Mouse (Mus musculus) MN1 (cell line): ENCODE measurements around the gene Maml2.

Source experiments
- DNase-seq: peaks from one replicate; pipeline ENCODE4 v3.0.0-alpha.2; 2016; ENCODE audit warnings: low spot score

Gene Maml2

DNA sequence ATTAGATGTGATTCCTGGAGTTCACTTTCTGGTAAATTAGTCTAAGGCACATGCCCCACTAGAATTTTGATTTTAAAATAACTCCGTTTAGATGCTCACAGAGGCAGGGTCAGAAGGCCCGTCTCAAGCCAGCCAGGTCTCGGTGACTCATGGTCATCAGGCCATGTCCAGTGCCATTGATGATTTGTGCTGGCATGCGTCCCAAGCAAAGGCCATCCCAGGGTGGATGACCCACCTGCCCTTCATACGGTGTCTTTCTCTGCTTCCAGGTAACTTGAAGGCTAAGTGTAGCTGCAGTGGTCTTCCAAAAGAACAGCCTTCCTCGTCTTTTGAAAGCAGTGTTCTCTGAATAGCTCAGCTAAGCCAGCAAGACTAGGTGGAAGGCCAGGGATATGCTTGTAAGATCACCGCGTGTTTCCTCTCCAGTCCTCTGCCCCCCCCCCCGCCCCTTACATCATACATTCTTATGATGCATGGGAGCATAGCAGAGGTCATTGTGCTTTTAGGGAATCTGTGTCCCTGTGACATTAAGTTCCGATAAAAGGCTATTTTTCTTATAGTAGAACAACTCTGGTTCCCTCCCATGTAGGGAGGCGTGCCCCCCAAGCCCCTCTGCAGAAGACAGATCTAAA, 235.4 kb downstream of the Maml2 start:
- no peak for DNase-seq

DNA sequence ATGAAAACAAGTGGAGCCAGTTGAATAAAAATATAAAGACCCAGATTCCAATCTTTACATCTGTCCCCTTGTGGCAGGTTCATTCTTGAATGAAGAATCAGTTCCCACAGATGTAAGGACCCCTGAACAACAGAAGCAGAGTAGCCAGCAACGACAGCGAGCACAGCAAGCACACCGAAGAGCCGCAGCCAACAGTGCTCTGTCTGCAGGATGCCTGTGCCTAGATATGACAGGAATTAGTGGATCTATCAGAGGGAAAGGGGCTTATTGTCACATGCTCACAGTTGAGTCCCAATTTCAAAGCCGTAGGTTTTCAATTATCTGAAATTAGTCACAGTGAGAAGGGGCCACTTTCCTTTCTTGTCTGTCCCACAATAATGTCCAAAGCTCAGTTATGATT, 238.0 kb downstream of the Maml2 start:
- DNase-seq = no peak

DNA sequence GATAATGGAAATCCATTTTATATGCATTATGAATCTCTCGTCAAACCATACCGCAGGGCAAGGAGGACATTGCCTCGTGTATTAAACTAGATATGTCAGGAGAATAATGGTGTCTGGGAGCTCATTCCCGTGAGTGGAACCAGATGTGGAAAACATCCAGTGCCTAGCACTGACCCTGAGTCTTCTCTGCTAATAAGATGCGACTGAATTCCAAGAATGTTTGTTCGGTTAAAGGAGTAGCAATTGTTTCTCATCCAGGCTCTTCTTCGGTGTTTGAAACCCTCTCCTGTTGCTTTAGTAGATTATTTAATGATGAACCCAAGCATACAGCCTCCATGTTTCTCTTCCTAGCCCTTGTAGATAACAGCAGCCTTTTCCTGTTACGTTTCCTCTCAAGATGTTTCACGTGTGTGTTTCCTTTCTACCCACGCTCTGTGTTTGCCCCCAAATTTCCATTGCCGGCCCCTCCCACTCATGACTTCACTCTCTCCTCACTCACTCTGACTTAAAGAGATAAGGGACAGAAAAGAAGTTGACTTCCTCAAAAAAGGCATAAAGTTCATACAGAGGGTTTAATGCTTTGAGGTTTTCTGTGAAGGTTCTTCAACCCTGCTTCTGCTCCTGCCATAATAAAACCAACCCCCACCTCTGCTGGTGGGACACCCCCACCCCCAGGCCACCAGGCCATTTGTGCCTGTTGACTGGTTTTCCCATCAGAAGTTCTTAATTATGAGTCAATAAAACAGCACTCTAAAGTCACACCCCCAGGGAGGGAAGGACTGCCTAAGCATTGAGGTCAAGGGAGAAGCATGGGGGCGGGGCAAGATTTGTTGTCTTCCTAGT, 238.9 kb downstream of the Maml2 start:
- no peak for DNase-seq

DNA sequence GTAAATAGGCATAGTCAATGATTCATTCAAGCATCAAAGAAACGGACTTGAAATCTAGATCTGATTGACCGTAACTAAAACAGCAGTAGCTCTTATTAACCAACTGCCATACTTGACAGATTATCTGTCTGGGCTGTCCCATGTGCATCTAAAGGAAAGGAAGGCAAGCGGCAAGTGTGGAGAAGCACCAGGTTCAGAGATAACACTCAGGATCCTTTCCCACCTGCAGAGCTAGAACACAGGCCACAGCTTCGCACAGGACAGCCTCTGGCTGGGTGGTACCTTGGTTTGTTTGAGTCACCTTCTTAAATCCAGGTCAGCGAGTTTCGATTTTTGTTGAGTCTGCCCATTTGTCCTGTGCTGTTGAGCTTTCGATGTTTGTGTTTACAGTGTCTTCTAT, 240.4 kb downstream of the Maml2 start:
- no peak for DNase-seq

- DNase-seq = no peak
These were observed 241.8 kb downstream of the Maml2 start for GRCm38 (mm10) chr9:13539535-13539934.

DNA sequence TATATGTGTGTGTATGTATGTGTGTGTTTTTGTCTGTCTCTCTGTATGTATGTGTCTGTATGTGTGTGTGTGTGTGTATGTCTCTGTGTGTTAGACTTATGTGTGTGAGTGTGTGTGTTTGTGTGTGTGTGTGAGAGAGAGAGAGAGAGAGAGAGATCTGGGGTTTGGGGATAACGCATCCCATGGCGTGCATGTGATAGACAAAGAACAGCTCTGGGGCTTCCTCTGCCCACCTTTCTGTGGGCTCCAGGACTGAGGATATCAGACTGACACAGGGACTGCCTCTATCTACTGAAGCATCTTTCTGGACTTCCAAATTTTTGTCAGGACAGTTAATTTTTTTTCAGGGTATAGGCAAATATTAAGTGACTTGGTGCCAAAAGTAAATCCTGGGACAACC, 242.5 kb downstream of the Maml2 start:
- no peak for DNase-seq

- DNase-seq = no peak
These were observed 243.0 kb downstream of the Maml2 start for GRCm38 (mm10) chr9:13540781-13541180.

GRCm38 (mm10) chr9:13543167-13543566, 245.4 kb downstream of the Maml2 start:
- DNase-seq = no peak

DNA sequence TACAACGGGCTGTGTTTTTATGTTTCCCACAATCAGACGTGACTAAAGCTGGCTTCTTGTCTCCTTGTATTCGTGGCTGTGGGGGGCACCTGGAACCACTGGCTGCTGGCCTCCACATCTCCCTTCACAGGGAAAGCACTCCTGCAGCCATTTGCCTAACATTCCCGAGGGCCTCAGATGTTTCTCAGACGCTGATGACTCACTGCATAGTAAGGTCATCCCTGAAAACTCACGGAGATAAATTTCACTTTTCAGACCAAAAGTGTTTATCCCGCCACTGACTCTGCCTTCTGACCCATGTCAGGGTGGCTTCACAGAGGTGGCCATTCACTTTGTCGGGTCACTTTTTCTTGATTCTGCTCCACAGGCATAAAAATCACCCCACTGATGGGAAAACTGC, 246.4 kb downstream of the Maml2 start:
- DNase-seq = no peak

DNA sequence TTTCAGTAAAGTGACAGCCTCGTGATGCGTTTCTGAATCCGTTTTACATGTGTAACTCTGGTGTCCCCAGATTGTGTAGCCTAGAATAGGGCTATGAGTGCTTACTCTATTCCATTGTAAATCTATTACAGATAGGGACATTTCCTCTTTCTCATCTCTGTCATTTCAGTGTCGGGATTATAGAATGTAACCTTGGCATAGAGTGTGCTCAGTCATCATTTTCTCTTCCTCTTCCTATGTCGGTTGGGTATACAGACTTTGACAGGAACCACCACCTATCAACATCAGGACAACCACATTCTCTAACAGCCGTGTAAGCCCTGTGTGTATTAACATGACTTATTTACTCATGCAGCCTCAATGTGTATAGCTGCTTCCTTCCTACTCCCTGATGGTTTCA, 248.0 kb downstream of the Maml2 start:
- DNase-seq = no peak

GRCm38 (mm10) chr9:13549911-13550310, 252.2 kb downstream of the Maml2 start:
- DNase-seq = no peak

- DNase-seq = no peak
These were observed 254.8 kb downstream of the Maml2 start for GRCm38 (mm10) chr9:13552380-13553052.

- no peak for DNase-seq
These were observed 257.0 kb downstream of the Maml2 start for GRCm38 (mm10) chr9:13554773-13555172.

GRCm38 (mm10) chr9:13555973-13556481, 258.3 kb downstream of the Maml2 start:
- no peak for DNase-seq

- DNase-seq = no peak
These were observed 258.9 kb downstream of the Maml2 start for GRCm38 (mm10) chr9:13556696-13557095.

DNA sequence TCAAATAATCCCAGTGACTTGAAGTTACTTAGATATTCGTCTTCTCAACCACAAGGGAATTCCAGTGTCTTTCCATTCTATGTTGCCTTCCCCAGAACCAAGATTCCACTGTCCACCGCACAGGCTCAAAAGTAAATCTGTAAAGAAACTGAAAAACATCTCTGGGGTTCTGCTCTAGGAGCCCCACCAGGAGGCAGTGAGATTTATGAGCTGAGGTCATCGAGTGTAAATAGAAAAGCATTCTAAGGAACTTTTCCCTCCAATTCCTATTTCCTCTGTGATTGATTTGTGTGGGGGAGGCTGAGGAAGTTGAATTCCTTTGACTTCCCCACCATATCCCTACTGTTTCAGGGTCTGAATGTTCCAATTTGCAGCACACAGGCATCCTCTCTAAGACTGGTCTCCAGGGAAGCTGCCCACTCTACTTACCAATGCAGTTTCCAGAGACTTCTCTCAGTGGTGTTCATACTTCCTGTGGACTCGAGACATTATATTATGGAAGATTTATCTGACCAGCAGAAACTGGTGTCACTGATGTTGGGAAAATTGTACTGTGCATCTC, 261.1 kb downstream of the Maml2 start:
- no peak for DNase-seq

DNA sequence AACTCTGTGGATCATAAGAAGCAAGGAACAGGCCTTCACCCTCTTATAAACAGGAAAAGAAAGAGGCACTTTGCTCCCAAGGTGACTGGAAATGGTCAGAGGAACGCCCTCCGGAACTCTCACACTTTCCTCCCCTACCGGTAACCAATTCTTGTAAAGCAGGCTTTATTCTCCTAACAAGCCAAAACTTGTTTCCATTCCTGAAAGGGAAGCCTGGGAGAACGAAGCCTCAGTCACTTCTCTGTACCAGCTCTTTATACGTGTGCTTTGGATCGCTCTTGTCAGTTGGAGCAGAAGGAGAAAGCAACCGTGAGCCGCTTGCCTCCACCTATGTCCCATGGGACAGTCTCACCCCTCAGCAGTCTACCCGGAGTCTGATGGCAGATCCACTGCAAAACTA, 262.9 kb downstream of the Maml2 start:
- no peak for DNase-seq

- no peak for DNase-seq
These were observed 263.6 kb downstream of the Maml2 start for GRCm38 (mm10) chr9:13561335-13561734.

GRCm38 (mm10) chr9:13563475-13564414, 266.0 kb downstream of the Maml2 start:
- DNase-seq = no peak

DNA sequence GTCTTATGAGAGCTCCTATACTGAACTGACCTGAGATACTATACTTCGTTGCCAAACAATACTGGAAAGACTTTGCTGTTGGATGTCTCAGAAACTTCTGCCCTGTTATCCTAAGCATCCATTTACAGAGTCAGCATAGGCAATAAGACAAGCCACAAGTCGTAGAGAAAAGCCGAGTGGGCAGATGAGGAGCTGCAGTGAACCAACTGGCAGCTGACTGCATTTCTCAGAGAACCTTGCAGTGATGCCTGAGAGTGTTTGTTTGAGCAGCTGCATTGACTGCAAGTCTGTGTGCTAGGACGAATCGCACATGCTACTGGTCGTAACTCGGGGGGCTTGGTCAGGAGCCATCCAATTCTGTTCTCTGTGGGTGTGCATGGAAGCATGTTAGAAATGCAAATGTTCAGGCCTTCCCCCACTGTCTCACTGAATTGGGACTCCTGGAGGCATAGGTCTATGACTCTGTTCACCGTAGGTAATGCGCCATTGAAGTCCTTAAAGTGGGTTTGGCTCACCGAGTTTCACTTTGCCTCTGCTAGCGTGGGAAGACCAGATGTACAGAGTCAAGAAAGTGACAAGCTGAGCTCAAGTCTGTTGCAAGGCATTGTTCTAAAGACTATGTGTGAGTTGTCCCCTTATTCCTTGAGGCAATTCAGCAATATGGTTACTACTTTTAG, 267.7 kb downstream of the Maml2 start:
- DNase-seq = no peak
